Mouse (Mus musculus): ENCODE data around the gene Ky.

Ky gene

DNA sequence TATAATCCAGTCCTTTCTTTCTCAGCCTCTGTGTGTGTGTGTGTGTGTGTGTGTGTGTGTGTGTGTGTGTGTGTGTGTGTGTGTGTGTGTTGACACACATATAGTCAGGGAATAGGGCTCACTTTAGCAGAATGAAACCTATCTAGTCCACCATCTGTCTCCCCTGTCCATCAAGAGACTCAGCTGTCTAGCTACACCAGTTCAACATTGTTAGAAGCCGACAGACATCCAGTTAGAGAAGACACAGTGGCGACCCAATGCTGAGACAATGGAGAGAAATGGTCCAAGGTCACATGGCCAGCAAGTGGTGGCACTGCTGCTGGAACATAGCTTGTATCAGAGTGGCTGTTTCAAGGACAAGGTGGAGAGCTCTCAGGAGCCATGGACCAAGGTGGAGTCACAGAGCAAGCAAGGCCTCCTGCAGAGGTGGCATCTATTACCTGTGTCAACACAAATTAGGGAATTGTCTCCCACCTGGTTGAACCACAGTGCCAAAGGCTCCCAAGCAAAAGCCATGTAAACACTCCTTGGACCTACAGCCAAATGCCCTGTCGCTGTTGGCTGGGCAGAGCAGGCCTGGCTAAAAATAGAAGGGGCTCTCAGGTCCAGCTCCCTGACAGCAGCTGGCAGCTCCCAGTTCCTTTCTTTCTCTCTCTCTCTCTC, 703 bp upstream of the Ky start:
- no peak for DNase-seq

- DNase-seq, result no peak
These were observed 2.8 kb downstream of the Ky start for GRCm38 (mm10) chr9:102508315-102508714.

DNA sequence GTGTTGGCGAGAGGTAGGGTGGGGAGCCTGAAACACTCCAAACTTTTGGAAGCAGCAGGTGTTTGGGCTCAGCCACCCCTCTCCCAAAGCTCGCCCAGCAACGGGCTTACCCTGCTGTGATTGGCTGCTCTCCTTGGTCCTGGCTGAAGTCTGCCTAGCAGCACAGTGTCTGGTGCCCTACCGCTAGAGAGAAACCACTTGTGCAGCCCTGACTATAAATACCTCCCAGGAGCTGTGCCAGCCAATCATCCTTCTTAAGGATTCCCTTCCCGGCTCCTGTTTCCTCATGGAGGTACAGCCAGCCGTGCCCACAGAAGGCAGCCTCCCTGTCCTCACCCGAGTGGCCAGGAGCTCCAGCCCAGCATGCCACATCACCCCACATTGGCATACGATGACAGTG, 5.9 kb downstream of the Ky start:
- DNase-seq, result no peak

- no peak for DNase-seq
These were observed 8.0 kb downstream of the Ky start for GRCm38 (mm10) chr9:102513578-102513977.

GRCm38 (mm10) chr9:102518443-102518842, 12.9 kb downstream of the Ky start:
- no peak for DNase-seq

DNA sequence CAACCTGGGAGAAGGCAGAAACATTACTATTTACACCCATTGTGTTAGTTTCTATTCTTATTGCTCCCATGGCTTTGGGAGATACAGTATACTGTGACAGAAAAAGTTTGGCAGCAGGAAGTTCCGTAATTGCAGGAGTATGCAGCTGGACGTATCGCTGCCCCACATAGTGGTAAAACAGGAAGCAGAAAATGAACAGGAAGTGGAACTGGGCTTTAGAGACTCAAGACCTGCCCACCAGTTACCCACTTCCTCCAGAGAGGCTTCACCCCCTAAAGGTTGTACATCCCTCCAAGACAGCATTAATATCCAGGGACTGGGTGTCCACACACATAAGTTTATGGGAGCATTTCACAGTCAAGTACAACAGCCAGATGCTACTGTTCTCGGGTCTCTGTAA, 15.8 kb downstream of the Ky start:
- DNase-seq, result no peak

DNA sequence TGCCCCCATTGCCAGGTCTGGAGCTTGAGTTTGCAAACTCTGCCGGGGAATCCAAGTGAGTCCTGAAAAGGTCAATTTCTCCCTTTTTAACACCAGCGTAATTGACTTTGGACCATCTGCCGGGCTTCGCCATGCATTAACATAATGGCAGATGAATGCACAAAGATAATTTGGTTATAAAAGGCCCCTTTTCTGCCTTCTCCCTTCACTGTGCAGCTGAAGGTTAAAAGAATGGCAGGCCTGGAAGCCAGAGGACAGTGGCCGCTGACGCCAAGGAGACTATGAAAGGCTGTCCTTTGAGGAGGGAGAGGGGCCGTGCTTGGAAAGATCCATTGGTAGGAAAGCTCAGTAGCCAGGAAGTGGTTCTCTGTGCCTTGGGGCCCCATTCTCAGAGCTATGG, 22.6 kb downstream of the Ky start:
- DNase-seq, result no peak

GRCm38 (mm10) chr9:102528561-102528960, 23.0 kb downstream of the Ky start:
- no peak for DNase-seq

DNA sequence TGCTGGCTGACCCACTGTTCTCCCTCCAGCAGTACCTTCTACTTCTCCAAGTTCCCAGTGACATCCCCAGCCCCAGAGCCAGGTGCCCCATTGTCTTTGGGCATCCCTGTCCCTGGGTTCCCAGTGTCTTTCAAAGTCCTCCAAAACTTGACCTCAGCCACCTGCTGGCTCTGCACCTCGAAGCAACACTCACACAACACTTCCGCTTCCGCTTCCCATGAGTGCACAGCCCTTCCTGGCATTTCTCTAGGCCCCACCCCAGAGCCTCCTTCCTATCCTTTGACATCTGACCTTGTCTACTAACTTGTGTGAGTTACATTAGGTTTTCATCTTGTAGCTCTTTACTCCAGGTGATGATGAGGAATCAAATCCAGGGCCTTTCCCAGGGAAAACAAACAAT, 23.5 kb downstream of the Ky start:
- no peak for DNase-seq

GRCm38 (mm10) chr9:102531051-102531892, 25.7 kb downstream of the Ky start:
- no peak for DNase-seq

- DNase-seq, result no peak
These were observed 31.4 kb downstream of the Ky start for GRCm38 (mm10) chr9:102536968-102537367.

DNA sequence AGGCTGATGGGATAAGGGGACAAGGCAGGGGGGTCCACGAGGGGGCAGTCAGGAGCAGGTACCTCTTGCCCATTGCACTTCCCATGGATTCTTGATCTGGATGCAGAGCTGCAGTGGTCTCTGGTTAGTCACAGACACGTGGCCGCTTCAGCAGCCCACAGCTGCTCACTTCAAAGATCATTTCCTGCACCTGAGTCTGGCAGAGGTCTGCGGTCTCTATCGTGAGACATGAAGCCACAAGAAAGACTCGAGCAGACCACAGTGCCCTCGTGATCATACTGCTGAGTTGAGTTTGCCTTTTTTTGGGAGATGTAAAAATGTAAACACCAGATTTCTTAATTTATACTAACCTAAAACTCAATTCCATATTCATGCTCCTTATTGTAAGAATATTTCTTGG, 34.1 kb downstream of the Ky start:
- DNase-seq, result peak; percentile 68

DNA sequence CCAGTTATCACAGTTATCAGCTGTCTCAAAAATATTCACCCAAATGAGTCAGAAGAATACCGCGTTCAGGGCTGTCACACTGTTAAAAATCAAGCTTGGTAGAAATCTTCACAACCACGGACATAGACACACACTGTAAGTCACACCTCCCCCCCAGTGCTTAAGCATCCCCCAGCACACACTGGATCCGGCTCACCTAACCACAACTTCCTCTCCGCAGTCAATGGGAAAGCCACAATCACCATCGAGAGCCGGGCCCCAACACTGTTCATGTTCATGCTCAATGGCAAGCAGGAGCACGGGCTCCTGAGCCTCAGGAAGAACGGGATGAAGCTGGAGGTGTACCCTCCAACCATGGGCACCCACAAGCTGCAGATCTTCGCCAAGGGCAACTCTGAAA, 36.1 kb downstream of the Ky start:
- peak; percentile 25 for DNase-seq

DNA sequence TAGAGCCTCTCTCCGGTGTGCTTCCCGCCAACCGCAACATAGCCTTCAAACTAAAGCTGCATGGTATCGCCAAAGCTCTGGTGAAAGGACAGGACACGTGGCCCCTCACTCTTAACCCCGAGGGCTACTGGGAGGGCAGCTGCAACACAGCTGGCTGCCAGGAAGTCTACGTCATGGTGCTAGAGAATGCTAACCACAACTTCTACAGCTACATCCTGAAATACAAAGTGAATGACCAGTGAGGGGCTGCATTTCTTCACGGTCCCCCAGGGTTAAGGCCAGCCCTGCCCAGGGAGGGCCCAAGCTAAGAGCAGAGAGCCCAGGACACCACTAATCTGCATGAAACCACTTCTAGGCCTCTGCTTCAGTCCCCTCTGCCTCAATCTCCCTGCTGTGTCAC, 37.0 kb downstream of the Ky start:
- DNase-seq, result no peak

DNA sequence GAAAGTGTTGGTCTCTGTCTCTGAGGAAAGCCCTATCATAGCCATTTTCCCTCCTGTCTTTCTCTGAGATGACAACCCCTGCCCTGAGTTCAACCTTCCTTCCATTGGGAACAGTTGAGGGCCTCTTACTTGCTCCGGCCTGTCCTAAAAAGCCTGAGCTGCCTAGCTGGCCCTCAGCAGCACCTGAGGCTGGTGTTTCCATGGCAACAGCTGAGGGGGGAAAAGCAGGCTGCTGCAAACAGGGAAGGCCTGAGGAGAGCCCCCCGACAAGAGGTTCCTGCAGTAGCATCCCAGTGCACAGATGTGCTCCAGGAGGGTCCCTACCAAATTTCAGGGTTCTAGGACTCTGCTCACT, 38.2 kb downstream of the Ky start:
- no peak for DNase-seq

- no peak for DNase-seq
These were observed 38.7 kb downstream of the Ky start for GRCm38 (mm10) chr9:102544116-102544772.

- peak; percentile 75 for DNase-seq
These were observed 39.3 kb downstream of the Ky start for GRCm38 (mm10) chr9:102544773-102545366.

- DNase-seq, result no peak
These were observed 40.1 kb downstream of the Ky start for GRCm38 (mm10) chr9:102545406-102546255.

DNA sequence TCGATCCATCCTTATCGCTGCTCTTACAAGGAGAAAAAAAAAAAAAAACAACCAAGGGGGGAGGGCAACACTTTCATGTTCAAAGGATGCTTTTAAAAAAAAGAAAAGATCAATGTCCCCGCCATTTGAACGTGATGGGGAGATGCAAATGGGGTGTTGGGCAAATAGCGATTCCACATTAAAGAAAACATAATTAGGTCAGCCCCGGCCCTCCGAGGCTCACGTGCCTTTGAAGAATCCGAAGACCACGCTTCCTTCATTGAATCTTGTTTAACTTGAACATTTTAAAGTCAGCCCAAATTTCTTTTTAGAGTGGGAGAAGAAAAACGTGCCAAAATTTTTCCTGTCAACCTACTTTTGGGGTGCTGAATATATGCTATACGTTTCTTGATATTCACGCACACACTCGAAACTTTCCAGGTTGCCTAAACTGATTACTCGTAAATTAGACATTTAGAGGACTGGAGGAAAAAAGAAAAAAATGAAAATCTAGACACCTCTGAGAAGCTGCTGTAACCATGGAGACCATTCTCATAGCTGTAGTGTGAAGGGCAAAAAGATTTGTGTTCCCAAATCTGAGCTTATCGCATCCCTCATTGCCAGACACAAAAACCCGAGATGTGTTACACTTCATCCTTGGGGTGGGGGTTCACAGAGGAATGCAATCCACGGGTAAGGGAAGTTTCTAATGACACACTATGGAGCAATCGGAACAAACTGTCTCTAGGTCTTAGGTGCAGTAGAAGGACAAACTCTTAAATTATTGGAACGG, 40.9 kb downstream of the Ky start:
- no peak for DNase-seq

- no peak for DNase-seq
These were observed 41.4 kb downstream of the Ky start for GRCm38 (mm10) chr9:102547028-102547354.

DNA sequence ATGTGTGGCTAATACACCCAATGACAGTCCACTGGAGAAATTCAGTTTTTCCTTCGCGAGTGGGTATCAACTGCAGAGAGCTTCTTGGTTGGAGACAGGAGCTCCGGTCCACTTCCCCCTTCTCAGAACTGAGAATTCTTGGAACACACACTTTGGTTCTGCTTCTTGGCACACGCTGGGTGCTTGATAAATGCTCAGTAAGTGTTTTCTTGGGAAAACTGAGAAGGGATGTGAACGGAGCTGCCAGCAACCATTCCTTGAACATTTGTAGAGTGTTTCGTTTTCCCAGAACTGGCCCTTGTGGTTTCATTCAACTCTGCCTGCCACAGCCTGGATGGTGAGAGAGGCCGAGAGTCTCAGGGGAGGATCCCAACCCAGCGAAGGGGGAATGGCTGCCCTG, 43.7 kb downstream of the Ky start:
- no peak for DNase-seq

- DNase-seq, result no peak
These were observed 46.2 kb downstream of the Ky start for GRCm38 (mm10) chr9:102551771-102552170.
